Mouse (Mus musculus): ENCODE measurements around the gene Ptprcap.
"Not testable (repeated sequence)": the region's sequence is repeated elsewhere in the genome, so short reads cannot be mapped to it uniquely, and the experiment has no call there.

Ptprcap gene

GRCm38 (mm10) chr19:4153232-4153654, at the start of gene Ptprcap:
Gene Ptprcap (plus strand): TSS chr19:4153604.
- DNase-seq (ENCODE audit: low spot score), result no peak

GRCm38 (mm10) chr19:4103792-4104191, 49.6 kb upstream of the Ptprcap start:
- DNase-seq (ENCODE audit: low spot score), result no peak

GRCm38 (mm10) chr19:4104675-4105194, 48.7 kb upstream of the Ptprcap start:
- no peak for DNase-seq (ENCODE audit: low spot score)

GRCm38 (mm10) chr19:4106654-4107053, 46.8 kb upstream of the Ptprcap start:
- no peak for DNase-seq (ENCODE audit: low spot score)

- no peak for DNase-seq (ENCODE audit: low spot score)
Measured at GRCm38 (mm10) chr19:4108535-4108934, 44.9 kb upstream of the Ptprcap start.

GRCm38 (mm10) chr19:4112063-4112960, 41.1 kb upstream of the Ptprcap start:
- no peak for DNase-seq (ENCODE audit: low spot score)

- peak; percentile 88 for DNase-seq (ENCODE audit: low spot score)
Measured at GRCm38 (mm10) chr19:4113186-4113805, 40.1 kb upstream of the Ptprcap start.

GRCm38 (mm10) chr19:4113806-4114230, 39.6 kb upstream of the Ptprcap start:
- DNase-seq (ENCODE audit: low spot score), result no peak

GRCm38 (mm10) chr19:4114551-4114950, 38.9 kb upstream of the Ptprcap start:
- no peak for DNase-seq (ENCODE audit: low spot score)

GRCm38 (mm10) chr19:4115144-4115543, 38.3 kb upstream of the Ptprcap start:
- no peak for DNase-seq (ENCODE audit: low spot score)

- DNase-seq (ENCODE audit: low spot score), result no peak
Measured at GRCm38 (mm10) chr19:4115816-4116215, 37.6 kb upstream of the Ptprcap start.

GRCm38 (mm10) chr19:4117006-4117405, 36.4 kb upstream of the Ptprcap start:
- DNase-seq (ENCODE audit: low spot score), result no peak

- no peak for DNase-seq (ENCODE audit: low spot score)
Measured at GRCm38 (mm10) chr19:4118350-4118749, 35.1 kb upstream of the Ptprcap start.

GRCm38 (mm10) chr19:4119716-4120487, 33.5 kb upstream of the Ptprcap start:
- no peak for DNase-seq (ENCODE audit: low spot score)

GRCm38 (mm10) chr19:4120496-4120895, 32.9 kb upstream of the Ptprcap start:
- no peak for DNase-seq (ENCODE audit: low spot score)

GRCm38 (mm10) chr19:4121097-4121805, 32.2 kb upstream of the Ptprcap start:
- DNase-seq (ENCODE audit: low spot score), result peak; percentile 96

GRCm38 (mm10) chr19:4121896-4122295, 31.5 kb upstream of the Ptprcap start:
- DNase-seq (ENCODE audit: low spot score), result not testable (repeated sequence)

GRCm38 (mm10) chr19:4122411-4123370, 30.7 kb upstream of the Ptprcap start:
- DNase-seq (ENCODE audit: low spot score), result no peak

- DNase-seq (ENCODE audit: low spot score), result no peak
Measured at GRCm38 (mm10) chr19:4124432-4124831, 29.0 kb upstream of the Ptprcap start.

GRCm38 (mm10) chr19:4125268-4125667, 28.1 kb upstream of the Ptprcap start:
- not testable (repeated sequence) for DNase-seq (ENCODE audit: low spot score)
